Mouse (Mus musculus): ENCODE measurements around the gene Ttf1. TPM values are rescaled to one million over a fixed set of nuclear protein-coding genes. Genes with fewer than 3 reads are reported as not detected.

Ttf1 gene
- 9.1 and 9.6 TPM in 2 replicates for polyA plus RNA-seq (2015; fragmentation: Nextera tagmentation; extraction: Ambion mirVana)

- Histone ChIP-seq H3K4me2 (replicated peaks) (peak within 1 kb of the TSS; percentile 55), H3K27ac (peak within 1 kb of the TSS; percentile 96), H3K27me3 (replicated peaks) (no peaks in the 10 kb centered on the region), H3K36me3 (no peaks in the 10 kb centered on the region), H3K9me3 (no peaks in the 10 kb centered on the region), H3K4me1 (replicated peaks) (peaks cover 7% of the 10 kb centered on the region; the same call in 1 of the 2 replicates), H3K9ac (peak within 1 kb of the TSS; percentile 73), H3K4me3 (replicated peaks) (peak within 1 kb of the TSS; percentile 77)
- peak; percentile 97 for ATAC-seq
- WGBS: under 1% methylated on average over 41 of the region's 41 CpGs
These were observed at the start of gene Ttf1 for GRCm38 (mm10) chr2:29060135-29060597. Gene Ttf1 (plus strand): TSS chr2:29060262.

- H3K36me3 ChIP-seq: no peaks in the 10 kb centered on the region
- H3K27me3 ChIP-seq (replicated peaks): no peaks in the 10 kb centered on the region
- H3K9ac ChIP-seq: no peak overlapping the region
- no peak overlapping the region for H3K27ac ChIP-seq
- no peaks in the 10 kb centered on the region for H3K9me3 ChIP-seq
- no peak overlapping the region for H3K4me2 ChIP-seq (replicated peaks)
- no peak overlapping the region for H3K4me3 ChIP-seq (replicated peaks)
- ATAC-seq: no peak
- no peaks in the 10 kb centered on the region for H3K4me1 ChIP-seq (replicated peaks)
- 79% methylated on average over 5 of the region's 5 CpGs for WGBS
These were observed 47.5 kb upstream of the Ttf1 start for GRCm38 (mm10) chr2:29012523-29012922.

- Histone ChIP-seq H3K27ac (no peak overlapping the region), H3K9ac (no peak overlapping the region), H3K9me3 (no peaks in the 10 kb centered on the region), H3K4me2 (replicated peaks) (peak overlapping the region; percentile 33), H3K4me3 (replicated peaks) (no peak overlapping the region), H3K36me3 (no peaks in the 10 kb centered on the region), H3K4me1 (replicated peaks) (no peaks in the 10 kb centered on the region), H3K27me3 (replicated peaks) (no peaks in the 10 kb centered on the region; the same call in 1 of the 2 replicates)
- WGBS: 50% methylated on average over 27 of the region's 27 CpGs
- no peak for ATAC-seq
These were observed 43.2 kb upstream of the Ttf1 start for GRCm38 (mm10) chr2:29016599-29017587.

GRCm38 (mm10) chr2:29018680-29019079 is 41.4 kb upstream of the Ttf1 start:
- H3K4me1 ChIP-seq (replicated peaks): no peaks in the 10 kb centered on the region
- H3K9me3 ChIP-seq: no peaks in the 10 kb centered on the region
- no peak for ATAC-seq
- no peak overlapping the region for H3K9ac ChIP-seq
- no peaks in the 10 kb centered on the region; the same call in 1 of the 2 replicates for H3K27me3 ChIP-seq (replicated peaks)
- WGBS: 64% methylated on average over 5 of the region's 5 CpGs
- H3K4me2 ChIP-seq (replicated peaks): no peak overlapping the region
- H3K36me3 ChIP-seq: no peaks in the 10 kb centered on the region
- no peak overlapping the region for H3K27ac ChIP-seq
- no peak overlapping the region for H3K4me3 ChIP-seq (replicated peaks)

- Histone ChIP-seq H3K36me3 (no peaks in the 10 kb centered on the region), H3K9me3 (no peaks in the 10 kb centered on the region), H3K9ac (no peak overlapping the region), H3K27ac (no peak overlapping the region), H3K4me3 (replicated peaks) (no peak overlapping the region), H3K4me1 (replicated peaks) (no peaks in the 10 kb centered on the region), H3K4me2 (replicated peaks) (no peak overlapping the region), H3K27me3 (replicated peaks) (no peaks in the 10 kb centered on the region; the same call in 1 of the 2 replicates)
- WGBS: 14% methylated on average over 17 of the region's 17 CpGs
- no peak for ATAC-seq
These were observed 39.0 kb upstream of the Ttf1 start for GRCm38 (mm10) chr2:29021025-29021424.

- Histone ChIP-seq H3K27me3 (replicated peaks) (no peaks in the 10 kb centered on the region; the same call in 1 of the 2 replicates), H3K9ac (no peak overlapping the region), H3K9me3 (no peaks in the 10 kb centered on the region), H3K27ac (no peak overlapping the region), H3K4me3 (replicated peaks) (no peak overlapping the region), H3K4me2 (replicated peaks) (no peak overlapping the region), H3K4me1 (replicated peaks) (no peaks in the 10 kb centered on the region), H3K36me3 (no peaks in the 10 kb centered on the region)
- ATAC-seq: no peak
- WGBS: 81% methylated on average over 7 of the region's 7 CpGs
These were observed 37.1 kb upstream of the Ttf1 start for GRCm38 (mm10) chr2:29023001-29023400.

- WGBS: 72% methylated on average over 5 of the region's 5 CpGs
- Histone ChIP-seq H3K27ac (no peak overlapping the region), H3K36me3 (no peaks in the 10 kb centered on the region), H3K9me3 (no peaks in the 10 kb centered on the region), H3K4me2 (replicated peaks) (no peak overlapping the region), H3K4me3 (replicated peaks) (no peak overlapping the region), H3K4me1 (replicated peaks) (peaks cover 7% of the 10 kb centered on the region; the same call in 1 of the 2 replicates), H3K9ac (no peak overlapping the region), H3K27me3 (replicated peaks) (no peaks in the 10 kb centered on the region; the same call in 1 of the 2 replicates)
- no peak for ATAC-seq
These were observed 34.8 kb upstream of the Ttf1 start for GRCm38 (mm10) chr2:29025284-29025683.

GRCm38 (mm10) chr2:29030048-29030734 is 29.9 kb upstream of the Ttf1 start:
- 39% methylated on average over 20 of the region's 20 CpGs for WGBS

GRCm38 (mm10) chr2:29031951-29032350 is 28.1 kb upstream of the Ttf1 start:
- no peak overlapping the region for H3K4me2 ChIP-seq (replicated peaks)
- H3K27me3 ChIP-seq (replicated peaks): no peaks in the 10 kb centered on the region
- no peak overlapping the region for H3K4me3 ChIP-seq (replicated peaks)
- peaks cover 7% of the 10 kb centered on the region for H3K4me1 ChIP-seq (replicated peaks)
- H3K36me3 ChIP-seq: no peaks in the 10 kb centered on the region
- no peak overlapping the region for H3K9ac ChIP-seq
- H3K9me3 ChIP-seq: no peaks in the 10 kb centered on the region
- ATAC-seq: no peak
- WGBS: 86% methylated on average over 4 of the region's 4 CpGs
- H3K27ac ChIP-seq: no peak overlapping the region

More at GRCm38 (mm10) chr2:29030048-29030734, 29.9 kb upstream of the Ttf1 start:
- Histone ChIP-seq H3K4me1 (replicated peaks) (peaks cover 7% of the 10 kb centered on the region), H3K27me3 (replicated peaks) (no peaks in the 10 kb centered on the region), H3K4me3 (replicated peaks) (no peak overlapping the region), H3K36me3 (no peaks in the 10 kb centered on the region), H3K9me3 (no peaks in the 10 kb centered on the region), H3K27ac (no peak overlapping the region), H3K4me2 (replicated peaks) (no peak overlapping the region), H3K9ac (no peak overlapping the region)
- no peak for ATAC-seq

GRCm38 (mm10) chr2:29034542-29035475 is 25.3 kb upstream of the Ttf1 start:
- ATAC-seq: no peak
- Histone ChIP-seq H3K36me3 (no peaks in the 10 kb centered on the region), H3K4me3 (replicated peaks) (no peak overlapping the region), H3K9ac (no peak overlapping the region), H3K4me2 (replicated peaks) (no peak overlapping the region), H3K4me1 (replicated peaks) (peaks cover 5% of the 10 kb centered on the region), H3K27me3 (replicated peaks) (no peaks in the 10 kb centered on the region; the same call in 1 of the 2 replicates), H3K9me3 (no peaks in the 10 kb centered on the region), H3K27ac (no peak overlapping the region)
- 53% methylated on average over 20 of the region's 20 CpGs for WGBS

- WGBS: 59% methylated on average over 8 of the region's 8 CpGs
- Histone ChIP-seq H3K4me2 (replicated peaks) (no peak overlapping the region), H3K9ac (no peak overlapping the region), H3K27me3 (replicated peaks) (peaks cover 5% of the 10 kb centered on the region; the same call in 1 of the 2 replicates), H3K9me3 (no peaks in the 10 kb centered on the region), H3K4me1 (replicated peaks) (no peaks in the 10 kb centered on the region; the same call in 1 of the 2 replicates), H3K36me3 (no peaks in the 10 kb centered on the region), H3K4me3 (replicated peaks) (no peak overlapping the region), H3K27ac (no peak overlapping the region)
- ATAC-seq: no peak
These were observed 24.4 kb upstream of the Ttf1 start for GRCm38 (mm10) chr2:29035698-29036097.
